Mouse (Mus musculus): ENCODE data around the gene Flt3l. TPM values are rescaled to one million over a fixed set of nuclear protein-coding genes. Genes with fewer than 3 reads are reported as not detected.

Flt3l gene
- polyA plus RNA-seq, 1 experiment from 2014 or later, result 1.4 TPM

GRCm38 (mm10) chr7:45135370-45135769, 862 bp downstream of the Flt3l start:
- Histone ChIP-seq H3K27ac (replicated peaks; ENCODE audit: low read depth, low read length) (no peak overlapping the region), H3K9ac (replicated peaks; ENCODE audit: low read length) (no peak overlapping the region), H3K9me3 (ENCODE audit: control insufficient read depth, low read length) (no peaks in the 10 kb centered on the region), H3K36me3 (ENCODE audit: control insufficient read depth, insufficient read depth, low read length) (no peaks in the 10 kb centered on the region), H3K4me3 (replicated peaks; ENCODE audit: low read depth, low read length) (peak overlapping the region; percentile 36; the same call in 1 of the 2 replicates), H3K4me2 (ENCODE audit: low read length) (peak overlapping the region; percentile 59; the same call in 1 of the 2 replicates), H3K4me1 (ENCODE audit: control insufficient read depth, insufficient read depth, low read length) (no peaks in the 10 kb centered on the region), H3K27me3 (ENCODE audit: control insufficient read depth, insufficient read depth, low read length) (peaks cover 16% of the 10 kb centered on the region; the same call in 1 of the 2 replicates)
- DNase-seq, result no peak
- 87% methylated on average over 3 of the region's 3 CpGs for WGBS
- no peak for ATAC-seq (ENCODE audit: low FRiP score, low TSS enrichment)

GRCm38 (mm10) chr7:45134544-45135026, 1.6 kb downstream of the Flt3l start:
- no peak for DNase-seq
- H3K9me3 ChIP-seq (ENCODE audit: control insufficient read depth, low read length), result no peaks in the 10 kb centered on the region
- WGBS, result 6% methylated on average over 12 of the region's 12 CpGs
- H3K27me3 ChIP-seq (ENCODE audit: control insufficient read depth, insufficient read depth, low read length), result peaks cover 16% of the 10 kb centered on the region; the same call in 1 of the 2 replicates
- H3K27ac ChIP-seq (replicated peaks; ENCODE audit: low read depth, low read length), result no peak overlapping the region
- no peak overlapping the region for H3K9ac ChIP-seq (replicated peaks; ENCODE audit: low read length)
- no peak overlapping the region for H3K4me3 ChIP-seq (replicated peaks; ENCODE audit: low read depth, low read length)
- no peaks in the 10 kb centered on the region for H3K36me3 ChIP-seq (ENCODE audit: control insufficient read depth, insufficient read depth, low read length)
- no peak for ATAC-seq (ENCODE audit: low FRiP score, low TSS enrichment)
- H3K4me1 ChIP-seq (ENCODE audit: control insufficient read depth, insufficient read depth, low read length), result 0 out of 2 replicates have a peak, but pooled peaks cover 2% of the 10 kb centered on the region
- H3K4me2 ChIP-seq (ENCODE audit: low read length), result no peak overlapping the region

- Histone ChIP-seq H3K4me3 (replicated peaks; ENCODE audit: low read depth, low read length) (no peak overlapping the region), H3K27ac (replicated peaks; ENCODE audit: low read depth, low read length) (no peak overlapping the region), H3K9me3 (ENCODE audit: control insufficient read depth, low read length) (no peaks in the 10 kb centered on the region), H3K4me2 (ENCODE audit: low read length) (no peak overlapping the region), H3K27me3 (ENCODE audit: control insufficient read depth, insufficient read depth, low read length) (peaks cover 16% of the 10 kb centered on the region; the same call in 1 of the 2 replicates), H3K9ac (replicated peaks; ENCODE audit: low read length) (no peak overlapping the region), H3K36me3 (ENCODE audit: control insufficient read depth, insufficient read depth, low read length) (no peaks in the 10 kb centered on the region), H3K4me1 (ENCODE audit: control insufficient read depth, insufficient read depth, low read length) (peaks cover 2% of the 10 kb centered on the region; the same call in 1 of the 2 replicates)
- WGBS, result 78% methylated on average over 8 of the region's 8 CpGs
- ATAC-seq (ENCODE audit: low FRiP score, low TSS enrichment), result no peak
- DNase-seq, result no peak
Observed at GRCm38 (mm10) chr7:45133446-45134159, 2.6 kb downstream of the Flt3l start.

GRCm38 (mm10) chr7:45131850-45132249, 4.4 kb downstream of the Flt3l start:
- Histone ChIP-seq H3K27me3 (ENCODE audit: control insufficient read depth, insufficient read depth, low read length) (peaks cover 16% of the 10 kb centered on the region; the same call in 1 of the 2 replicates), H3K9ac (replicated peaks; ENCODE audit: low read length) (no peak overlapping the region), H3K27ac (replicated peaks; ENCODE audit: low read depth, low read length) (no peak overlapping the region), H3K36me3 (ENCODE audit: control insufficient read depth, insufficient read depth, low read length) (peaks cover 8% of the 10 kb centered on the region), H3K4me2 (ENCODE audit: low read length) (no peak overlapping the region), H3K4me1 (ENCODE audit: control insufficient read depth, insufficient read depth, low read length) (peaks cover 12% of the 10 kb centered on the region), H3K4me3 (replicated peaks; ENCODE audit: low read depth, low read length) (no peak overlapping the region), H3K9me3 (ENCODE audit: control insufficient read depth, low read length) (no peaks in the 10 kb centered on the region)
- ATAC-seq (ENCODE audit: low FRiP score, low TSS enrichment) (no peak), DNase-seq (no peak)
- WGBS, result 73% methylated on average over 11 of the region's 11 CpGs

- peak overlapping the region; percentile 62; the same call in 1 of the 2 replicates for H3K9ac ChIP-seq (replicated peaks; ENCODE audit: low read length)
- ATAC-seq (ENCODE audit: low FRiP score, low TSS enrichment), result no peak
- peaks cover 7% of the 10 kb centered on the region; the same call in 1 of the 2 replicates for H3K27me3 ChIP-seq (ENCODE audit: control insufficient read depth, insufficient read depth, low read length)
- peak overlapping the region; percentile 94; the same call in 1 of the 2 replicates for H3K27ac ChIP-seq (replicated peaks; ENCODE audit: low read depth, low read length)
- WGBS, result 55% methylated on average over 15 of the region's 15 CpGs
- peak overlapping the region; percentile 46 for H3K4me3 ChIP-seq (replicated peaks; ENCODE audit: low read depth, low read length)
- H3K36me3 ChIP-seq (ENCODE audit: control insufficient read depth, insufficient read depth, low read length), result peaks cover 27% of the 10 kb centered on the region
- no peaks in the 10 kb centered on the region for H3K9me3 ChIP-seq (ENCODE audit: control insufficient read depth, low read length)
- peak overlapping the region; percentile 69 for H3K4me2 ChIP-seq (ENCODE audit: low read length)
- DNase-seq, result no peak
- H3K4me1 ChIP-seq (ENCODE audit: control insufficient read depth, insufficient read depth, low read length), result peaks cover 13% of the 10 kb centered on the region
Observed at GRCm38 (mm10) chr7:45129776-45130512, 6.3 kb downstream of the Flt3l start.

- peak overlapping the region; percentile 62 for H3K9ac ChIP-seq (replicated peaks; ENCODE audit: low read length)
- peaks cover 28% of the 10 kb centered on the region for H3K36me3 ChIP-seq (ENCODE audit: control insufficient read depth, insufficient read depth, low read length)
- no peak for DNase-seq
- H3K9me3 ChIP-seq (ENCODE audit: control insufficient read depth, low read length), result no peaks in the 10 kb centered on the region
- peak overlapping the region; percentile 46 for H3K4me3 ChIP-seq (replicated peaks; ENCODE audit: low read depth, low read length)
- WGBS, result under 1% methylated on average over 17 of the region's 17 CpGs
- H3K27me3 ChIP-seq (ENCODE audit: control insufficient read depth, insufficient read depth, low read length), result 0 out of 2 replicates have a peak, but pooled peaks cover under 1% of the 10 kb centered on the region
- peaks cover 13% of the 10 kb centered on the region for H3K4me1 ChIP-seq (ENCODE audit: control insufficient read depth, insufficient read depth, low read length)
- ATAC-seq (ENCODE audit: low FRiP score, low TSS enrichment), result no peak; the same call in 1 of the 2 replicates
- peak overlapping the region; percentile 69 for H3K4me2 ChIP-seq (ENCODE audit: low read length)
- H3K27ac ChIP-seq (replicated peaks; ENCODE audit: low read depth, low read length), result peak overlapping the region; percentile 94
Observed at GRCm38 (mm10) chr7:45129318-45129717, 6.9 kb downstream of the Flt3l start.

- WGBS, result under 1% methylated on average over 48 of the region's 48 CpGs
- ATAC-seq (ENCODE audit: low FRiP score, low TSS enrichment), result peak; percentile 93
- H3K4me2 ChIP-seq (ENCODE audit: low read length), result peak within 1 kb of the TSS; percentile 98
Observed at GRCm38 (mm10) chr7:45128624-45129246, 7.5 kb downstream of the Flt3l start, which contains the start of gene Rpl13a. Gene Rpl13a (minus strand): TSS chr7:45128761.

GRCm38 (mm10) chr7:45127700-45128224, 8.5 kb downstream of the Flt3l start:
- ATAC-seq (ENCODE audit: low FRiP score, low TSS enrichment) (no peak), DNase-seq (no peak)
- Histone ChIP-seq H3K4me3 (replicated peaks; ENCODE audit: low read depth, low read length) (peak overlapping the region; percentile 85), H3K27me3 (ENCODE audit: control insufficient read depth, insufficient read depth, low read length) (no peaks in the 10 kb centered on the region), H3K36me3 (ENCODE audit: control insufficient read depth, insufficient read depth, low read length) (peaks cover 33% of the 10 kb centered on the region), H3K27ac (replicated peaks; ENCODE audit: low read depth, low read length) (peak overlapping the region; percentile 81), H3K4me2 (ENCODE audit: low read length) (peak overlapping the region; percentile 98), H3K4me1 (ENCODE audit: control insufficient read depth, insufficient read depth, low read length) (peaks cover 19% of the 10 kb centered on the region), H3K9me3 (ENCODE audit: control insufficient read depth, low read length) (no peaks in the 10 kb centered on the region), H3K9ac (replicated peaks; ENCODE audit: low read length) (peak overlapping the region; percentile 97)
- WGBS, result under 1% methylated on average over 6 of the region's 6 CpGs

More at GRCm38 (mm10) chr7:45128624-45129246, 7.5 kb downstream of the Flt3l start, which contains the start of gene Rpl13a:
- H3K9me3 ChIP-seq (ENCODE audit: control insufficient read depth, low read length), result no peaks in the 10 kb centered on the region
- no peaks in the 10 kb centered on the region for H3K27me3 ChIP-seq (ENCODE audit: control insufficient read depth, insufficient read depth, low read length)
- H3K9ac ChIP-seq (replicated peaks; ENCODE audit: low read length), result peak within 1 kb of the TSS; percentile 97
- H3K4me3 ChIP-seq (replicated peaks; ENCODE audit: low read depth, low read length), result peak within 1 kb of the TSS; percentile 85
- H3K36me3 ChIP-seq (ENCODE audit: control insufficient read depth, insufficient read depth, low read length), result peaks cover 28% of the 10 kb centered on the region
- peaks cover 13% of the 10 kb centered on the region for H3K4me1 ChIP-seq (ENCODE audit: control insufficient read depth, insufficient read depth, low read length)
- DNase-seq, result peak; percentile 99
- H3K27ac ChIP-seq (replicated peaks; ENCODE audit: low read depth, low read length), result peak within 1 kb of the TSS; percentile 94
